Comparison of ENCODE assay signal across 10 mouse cellular contexts in genomic region chr14:99022346-99023086, GRCm38 (mm10). TPM values are rescaled to one million over a fixed set of nuclear protein-coding genes. Genes with fewer than 3 reads are reported as not detected.
DNase-seq lines count a peak whose midpoint lies in the region; ATAC-seq and TF ChIP-seq lines count a peak whose summit lies in the region.
"Had no signal": no experiment of that assay in that cellular context is flagged by ENCODE, and none has a peak within 500 bp of the region (broad histone marks: within the 10 kb centered on the region; RNA-seq: fewer than 3 reads in every experiment).

No protein-coding gene starts in this region.

- WGBS in kidney, adult 2 months, result 38% methylated on average over 12 of the region's 12 CpGs
- 51% methylated on average over 12 of the region's 12 CpGs for WGBS in hindbrain, embryonic 11.5 days
- WGBS in midbrain, embryonic 16.5 days, result 41% methylated on average over 12 of the region's 12 CpGs
- 36% methylated on average over 12 of the region's 12 CpGs for WGBS in lung, adult 2 months

- H3K27me3 ChIP-seq in kidney, adult 2 months (replicated peaks; ENCODE audit: control insufficient read depth, insufficient read depth, low read length), result no peaks in the 10 kb centered on the region
- no peaks in the 10 kb centered on the region for H3K27me3 ChIP-seq in hindbrain, embryonic 11.5 days (ENCODE audit: control insufficient read depth, insufficient read depth, low read length)
- no peaks in the 10 kb centered on the region for H3K27me3 ChIP-seq in midbrain, embryonic 16.5 days (ENCODE audit: control insufficient read depth, insufficient read depth, low read depth, low read length)

- TF ChIP-seq CTCF in kidney, adult 2 months (conservative IDR thresholded peaks at IDR 0.05; ENCODE audit: insufficient read depth, insufficient read length, low read depth, low read length), result no peak
- no peak for TF ChIP-seq CTCF in lung, adult 2 months (IDR thresholded peaks at IDR 0.05; ENCODE audit: insufficient read depth, low read length)

- H3K36me3 ChIP-seq in kidney, adult 2 months (ENCODE audit: control insufficient read depth, insufficient read depth, low read length), result no peaks in the 10 kb centered on the region
- H3K36me3 ChIP-seq in hindbrain, embryonic 11.5 days (ENCODE audit: control insufficient read depth, insufficient read depth, low read length), result no peaks in the 10 kb centered on the region
- H3K36me3 ChIP-seq in midbrain, embryonic 16.5 days (ENCODE audit: control insufficient read depth, insufficient read depth, low read length), result no peaks in the 10 kb centered on the region

- no peak overlapping the region for H3K9ac ChIP-seq in hindbrain, embryonic 11.5 days (ENCODE audit: low read depth, low read length)
- 0 out of 2 replicates have a peak overlapping the region, but pooled peaks have one; percentile 4 for H3K9ac ChIP-seq in midbrain, embryonic 16.5 days (ENCODE audit: low read depth, low read length)

- ATAC-seq in common myeloid progenitor, adult 5-6 weeks (replicated peaks; ENCODE audit: low read depth, poor library complexity, severe bottlenecking), result peak; percentile 63; the same call in 1 of the 2 replicates
- no peak for ATAC-seq in hindbrain, embryonic 11.5 days (ENCODE audit: low FRiP score)
- peak; percentile 59 for ATAC-seq in midbrain, embryonic 16.5 days

- H3K4me1 ChIP-seq in kidney, adult 2 months (ENCODE audit: control insufficient read depth, insufficient read depth, low read length), result no peaks in the 10 kb centered on the region
- H3K4me1 ChIP-seq in hindbrain, embryonic 11.5 days (replicated peaks; ENCODE audit: control insufficient read depth, insufficient read depth, low read length), result no peaks in the 10 kb centered on the region
- no peaks in the 10 kb centered on the region for H3K4me1 ChIP-seq in midbrain, embryonic 16.5 days (ENCODE audit: control insufficient read depth, insufficient read depth, low read length)
- no peaks in the 10 kb centered on the region for H3K4me1 ChIP-seq in lung, adult 2 months (ENCODE audit: control insufficient read depth, insufficient read depth, low read length)

- H3K27ac ChIP-seq in kidney, adult 2 months (ENCODE audit: insufficient read depth, low read depth, low read length), result no peak overlapping the region
- H3K27ac ChIP-seq in hindbrain, embryonic 11.5 days (ENCODE audit: low read depth, low read length), result no peak overlapping the region
- no peak overlapping the region for H3K27ac ChIP-seq in midbrain, embryonic 16.5 days (ENCODE audit: low read length)

- no peak for TF ChIP-seq POLR2A in kidney, adult 2 months (IDR thresholded peaks at IDR 0.05; ENCODE audit: low read depth, low read length)
- no peak for TF ChIP-seq POLR2A in lung, adult 2 months (IDR thresholded peaks at IDR 0.05; ENCODE audit: borderline replicate concordance, extremely low read depth, low read depth, low read length)

- 0 out of 2 replicates have a peak overlapping the region, but pooled peaks have one; percentile 19 for H3K4me2 ChIP-seq in hindbrain, embryonic 11.5 days (replicated peaks; ENCODE audit: low read depth, low read length)
- peak overlapping the region; percentile 37 for H3K4me2 ChIP-seq in midbrain, embryonic 16.5 days (ENCODE audit: low read length)

- H3K9me3 ChIP-seq in hindbrain, embryonic 11.5 days (ENCODE audit: control insufficient read depth, low read length), result no peaks in the 10 kb centered on the region
- H3K9me3 ChIP-seq in midbrain, embryonic 16.5 days (replicated peaks; ENCODE audit: control insufficient read depth, low read length, poor library complexity, severe bottlenecking), result no peaks in the 10 kb centered on the region; the same call in 1 of the 2 replicates

- H3K4me3 ChIP-seq in kidney, adult 2 months (ENCODE audit: insufficient read depth, low read depth, low read length), result no peak overlapping the region
- 0 out of 2 replicates have a peak overlapping the region, but pooled peaks have one; percentile 13 for H3K4me3 ChIP-seq in hindbrain, embryonic 11.5 days (ENCODE audit: low read depth, low read length)
- peak overlapping the region; percentile 22 for H3K4me3 ChIP-seq in midbrain, embryonic 16.5 days (ENCODE audit: low read depth, low read length)
- H3K4me3 ChIP-seq in lung, adult 2 months (replicated peaks; ENCODE audit: extremely low read depth, low read depth, low read length), result no peak overlapping the region

- peak; percentile 12 for DNase-seq in kidney, adult 9 months
- no peak for DNase-seq in kidney, adult 2 months
- peak; percentile 20 for DNase-seq in hindbrain, embryonic 11.5 days (ENCODE audit: low spot score)
- no peak for DNase-seq in frontal cortex, postnatal 14 days (ENCODE audit: low spot score in 2 of 2)
- no peak for DNase-seq in natural killer cell, adult 2 months (ENCODE audit: low spot score in 2 of 2)
- DNase-seq in lung, adult 2 months, result no peak
- DNase-seq: cerebellum, postnatal 25 days had no signal

RNA-seq across cellular contexts. Expression of gene Mzt1, which starts 23.4 kb away (rescaled TPM):
- polyA plus RNA-seq in kidney, adult 2 months (2012; rRNA removed), result 12.3 and 16.5 TPM in 2 replicates
- 54.3 and 68.8 TPM in 2 replicates for total RNA-seq in common myeloid progenitor, adult 5-6 weeks (2017)
- polyA plus RNA-seq in hindbrain, embryonic 11.5 days (2014; fragmentation: Nextera tagmentation; extraction: Ambion mirVana), result 121 and 129 TPM in 2 replicates
- 103 and 117 TPM in 2 replicates for polyA plus RNA-seq in midbrain, embryonic 16.5 days (2015; fragmentation: Nextera tagmentation; extraction: Ambion mirVana)
- 5.4 and 12.3 TPM in 2 replicates for polyA plus RNA-seq in lung, adult 2 months (2012; rRNA removed)

RNA-seq across cellular contexts. Expression of gene Bora, which starts 23.5 kb away (rescaled TPM):
- polyA plus RNA-seq in kidney, adult 2 months (2012; rRNA removed), result 0.73 and 0.77 TPM in 2 replicates
- total RNA-seq in common myeloid progenitor, adult 5-6 weeks (2017), result 54.0 and 62.4 TPM in 2 replicates
- polyA plus RNA-seq in hindbrain, embryonic 11.5 days (2014; fragmentation: Nextera tagmentation; extraction: Ambion mirVana), result 58.8 and 71.3 TPM in 2 replicates
- 9.3 and 11.8 TPM in 2 replicates for polyA plus RNA-seq in midbrain, embryonic 16.5 days (2015; fragmentation: Nextera tagmentation; extraction: Ambion mirVana)
- polyA plus RNA-seq in lung, adult 2 months (2012; rRNA removed), result 0.49 and 1.3 TPM in 2 replicates

RNA-seq across cellular contexts. Expression of gene Rpl36a-ps1, which starts 28.4 kb away (rescaled TPM):
- polyA plus RNA-seq in kidney, adult 2 months (2012; rRNA removed), result not detected in 2 replicates
- total RNA-seq in common myeloid progenitor, adult 5-6 weeks (2017), result 54.5 and 75.3 TPM in 2 replicates
- 0.64 and 1.2 TPM in 2 replicates for polyA plus RNA-seq in hindbrain, embryonic 11.5 days (2014; fragmentation: Nextera tagmentation; extraction: Ambion mirVana)
- 0.63 TPM in 1 of 2 replicates, not detected in the other for polyA plus RNA-seq in midbrain, embryonic 16.5 days (2015; fragmentation: Nextera tagmentation; extraction: Ambion mirVana)
- polyA plus RNA-seq in lung, adult 2 months (2012; rRNA removed), result not detected in 2 replicates
- polyA plus RNA-seq: spleen, adult 2 months had no signal

Comparison
In these comparisons a context has a peak if more than half of its experiments do, and no peak if none do; other contexts are left out.
1. DNase-seq: peak in kidney, adult 9 months (single experiment) and hindbrain, embryonic 11.5 days (single experiment); none in kidney, adult 2 months (single experiment), frontal cortex, postnatal 14 days (0 of 2), natural killer cell, adult 2 months (0 of 2) and lung, adult 2 months (single experiment).
2. H3K4me3 ChIP-seq: peak in hindbrain, embryonic 11.5 days (single experiment) and midbrain, embryonic 16.5 days (single experiment); none in kidney, adult 2 months (single experiment) and lung, adult 2 months (single experiment).